Mouse (Mus musculus) gastrocnemius, adult 18-20 months (tissue): ENCODE results near the gene Slc7a3. TPM values are rescaled to one million over a fixed set of nuclear protein-coding genes. Genes with fewer than 3 reads are reported as not detected.
A peak's percentile ranks its signal among the peaks of the same experiment; 100 is the strongest.
"Not testable (repeated sequence)": the region's sequence is repeated elsewhere in the genome, so short reads cannot be mapped to it uniquely, and the experiment has no call there.

Experiments used
- DNase-seq: peaks from one replicate; pipeline ENCODE4 v3.0.0; 2021; ENCODE audit warnings: low spot score
- long read RNA-seq, 2 experiments: library from polyadenylated mRNA; stranded (forward); transcript quantifications; one replicate each; pipeline ENCODE4 v2.0.0; 2021
- total RNA-seq, 2 experiments: library from RNA; stranded (reverse); gene quantifications; 2 replicates each; pipeline ENCODE4 v1.2.3; 2021

Gene Slc7a3
- not detected for total RNA-seq
- long read RNA-seq, experiment 1: 0 reads
- long read RNA-seq, experiment 2: 0 reads

DNA sequence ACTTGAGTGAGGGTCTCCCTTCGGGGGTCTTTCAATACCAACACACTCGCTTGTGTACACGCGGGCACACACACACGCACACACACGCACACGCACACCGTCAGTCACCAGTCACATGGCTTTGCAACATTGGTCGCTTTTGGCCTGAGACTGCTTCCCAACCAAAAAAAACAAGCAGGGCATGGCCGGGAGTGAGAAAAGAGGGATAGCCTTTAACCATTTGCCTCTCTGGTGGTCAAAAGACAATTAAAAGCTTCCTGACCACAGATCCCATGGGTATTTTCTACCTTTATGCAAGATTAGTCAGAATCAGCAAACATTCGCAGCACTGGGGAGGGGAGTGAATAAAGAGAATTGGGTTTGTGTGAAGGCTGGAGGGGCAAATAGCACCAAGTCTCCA is at the start of gene Slc7a3:
Gene Slc7a3, minus strand, starts transcription at position 101 of the 400 bp plus-strand sequence.
- no peak for DNase-seq

DNA sequence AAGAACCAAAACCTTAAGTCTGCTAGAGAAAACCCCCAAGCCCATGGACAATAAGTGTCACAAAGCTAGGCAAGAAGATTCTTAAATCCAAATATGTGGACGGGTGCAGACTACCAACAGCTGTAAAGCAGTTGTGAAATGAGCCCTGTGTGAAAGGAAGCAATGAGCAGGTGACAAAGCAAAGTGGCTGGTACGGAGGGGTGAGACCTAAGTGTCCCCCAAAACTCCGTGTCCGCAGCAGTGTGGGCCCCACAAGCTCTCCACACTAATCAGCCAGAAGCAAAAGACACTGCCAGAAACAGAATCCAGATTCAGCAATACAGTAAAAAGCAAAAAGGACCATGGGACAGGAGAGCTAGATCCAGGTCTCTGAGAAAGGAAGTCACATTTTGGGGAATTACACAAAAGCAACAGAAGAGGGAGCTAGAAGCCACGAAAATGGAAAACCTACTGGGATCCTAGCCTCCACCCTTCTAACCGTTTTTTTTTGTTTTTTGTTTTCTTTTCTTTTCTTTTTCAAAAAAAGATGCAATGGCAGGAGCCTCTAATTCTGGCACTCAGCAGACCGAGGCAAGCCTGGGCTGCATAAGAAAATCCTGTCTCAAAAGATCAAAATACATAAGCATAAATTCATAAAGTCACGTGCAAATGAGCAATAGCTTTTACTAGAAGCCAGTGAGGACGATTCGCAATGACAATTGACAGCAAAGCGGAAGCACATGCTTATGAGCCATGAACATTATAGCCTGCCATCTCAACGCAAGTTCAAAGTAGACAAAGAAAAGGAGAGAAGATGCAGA is 46.4 kb upstream of the Slc7a3 start:
- DNase-seq: peak; percentile 19

DNA sequence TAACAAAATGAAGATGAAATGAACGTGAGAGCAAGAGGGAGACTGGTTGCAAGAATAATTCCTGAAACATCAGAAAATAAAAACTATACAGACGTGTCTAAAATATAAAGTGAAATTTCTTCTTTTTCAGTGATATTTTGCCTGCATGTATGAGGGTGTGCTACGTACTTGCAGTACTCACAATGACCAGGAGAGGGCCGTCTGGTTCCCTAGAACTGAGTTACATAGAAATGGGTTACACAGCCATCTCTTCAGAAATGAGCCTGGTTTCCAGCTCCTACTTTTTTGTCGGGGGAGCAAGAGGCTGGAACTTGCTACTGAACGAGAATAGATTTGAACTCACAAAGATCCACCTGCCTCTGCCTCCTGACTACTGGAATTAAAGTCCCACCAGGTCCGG is 45.2 kb upstream of the Slc7a3 start:
- DNase-seq: peak; percentile 56

DNA sequence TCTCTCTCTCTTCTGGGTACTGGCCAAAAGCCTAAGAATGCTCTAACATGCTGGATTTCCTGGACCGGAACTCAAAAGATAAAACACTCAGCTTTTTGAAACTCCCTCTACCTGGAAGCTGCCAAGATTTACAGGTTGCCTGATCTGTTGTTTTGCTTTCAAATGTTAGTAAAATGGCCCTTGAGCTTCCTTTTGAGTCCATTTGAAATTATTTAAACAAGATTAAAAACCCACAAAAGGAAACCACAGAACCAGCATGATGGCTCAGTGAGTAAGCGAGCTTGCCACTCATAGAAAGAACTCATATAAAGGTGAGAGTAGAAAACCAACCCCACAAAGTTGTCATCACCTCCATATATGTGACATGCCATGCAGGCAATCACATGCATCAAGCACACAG is 42.7 kb upstream of the Slc7a3 start:
- no peak for DNase-seq

DNA sequence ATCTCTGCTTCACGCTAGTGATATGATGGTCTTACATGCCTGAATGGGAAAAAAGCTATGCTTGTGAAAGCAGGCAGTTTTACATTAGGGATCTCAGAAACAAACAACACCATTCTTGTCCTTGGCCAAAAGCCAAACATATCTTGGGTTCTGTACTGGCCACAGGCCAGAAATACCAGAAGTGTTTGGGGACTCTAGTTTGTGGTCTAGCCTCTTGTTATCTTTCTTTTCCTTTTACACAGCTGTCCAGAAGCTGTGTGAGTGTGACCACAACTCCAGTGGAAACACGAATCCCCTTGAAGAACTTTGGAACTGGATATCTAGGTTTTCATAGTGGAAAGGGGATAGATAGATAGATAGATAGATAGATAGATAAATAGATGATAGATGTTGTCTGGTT is 41.2 kb upstream of the Slc7a3 start:
- DNase-seq: no peak

DNA sequence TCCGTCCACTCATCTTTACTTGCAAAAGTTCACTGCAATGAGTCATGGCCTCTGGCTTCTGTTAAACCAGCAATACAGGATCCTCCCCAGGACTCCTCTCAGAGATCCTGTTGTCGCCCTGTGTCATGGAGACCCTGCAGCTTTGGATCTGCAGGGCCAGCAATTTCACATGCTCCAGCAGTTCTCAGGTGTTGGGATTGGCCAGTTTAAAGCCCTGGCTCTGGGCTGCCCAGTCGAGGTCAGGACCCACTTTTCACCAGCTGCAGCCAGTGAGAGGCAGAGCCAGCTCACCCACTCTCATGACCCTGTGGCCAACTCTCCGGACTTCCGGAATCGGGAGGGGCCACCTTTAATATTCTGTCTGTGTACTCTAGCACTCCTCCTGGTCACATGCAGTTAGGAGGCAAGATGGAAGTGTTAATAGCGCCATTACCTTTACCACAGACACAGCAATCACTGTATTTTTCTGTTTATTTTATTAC is 40.7 kb upstream of the Slc7a3 start:
- no peak for DNase-seq

DNA sequence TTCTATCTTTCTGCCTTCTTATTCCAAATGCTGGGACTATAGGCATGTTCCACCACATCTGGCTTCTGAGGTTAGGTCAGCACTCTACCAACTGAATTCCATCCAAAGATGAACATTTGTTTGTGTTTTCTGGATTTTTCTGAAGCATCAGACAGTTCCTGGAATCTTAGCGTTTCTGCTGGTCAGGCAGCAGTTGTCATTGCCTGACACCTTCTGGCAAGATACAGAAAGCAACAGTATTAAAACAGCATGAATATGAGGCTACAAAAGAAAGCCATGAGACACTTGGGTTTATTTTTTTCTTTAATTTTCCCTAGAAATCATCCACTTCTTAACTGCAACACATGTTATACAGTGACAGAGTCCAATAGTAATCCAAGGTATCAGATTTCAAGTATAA is 34.7 kb upstream of the Slc7a3 start:
- no peak for DNase-seq

DNA sequence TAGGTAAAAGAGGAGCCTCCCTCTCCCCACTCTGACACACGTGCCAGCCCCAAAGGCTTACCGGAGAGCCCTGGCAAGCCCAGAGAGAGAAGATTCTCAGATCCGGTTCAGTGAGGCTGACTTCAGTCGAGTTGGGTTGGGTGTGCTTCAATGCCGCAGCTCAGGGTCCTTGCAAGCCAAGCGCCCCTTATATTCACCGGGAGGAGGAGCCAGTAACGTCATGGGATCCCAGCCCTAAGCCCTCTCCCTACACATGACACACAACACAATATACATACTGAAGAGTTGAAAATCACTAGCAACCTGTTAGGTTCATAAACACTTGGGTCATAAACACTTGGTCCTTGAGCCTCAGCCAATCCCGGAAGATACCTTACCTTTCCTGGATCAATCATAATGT is 609 bp downstream of the Slc7a3 start:
- DNase-seq: not testable (repeated sequence)

DNA sequence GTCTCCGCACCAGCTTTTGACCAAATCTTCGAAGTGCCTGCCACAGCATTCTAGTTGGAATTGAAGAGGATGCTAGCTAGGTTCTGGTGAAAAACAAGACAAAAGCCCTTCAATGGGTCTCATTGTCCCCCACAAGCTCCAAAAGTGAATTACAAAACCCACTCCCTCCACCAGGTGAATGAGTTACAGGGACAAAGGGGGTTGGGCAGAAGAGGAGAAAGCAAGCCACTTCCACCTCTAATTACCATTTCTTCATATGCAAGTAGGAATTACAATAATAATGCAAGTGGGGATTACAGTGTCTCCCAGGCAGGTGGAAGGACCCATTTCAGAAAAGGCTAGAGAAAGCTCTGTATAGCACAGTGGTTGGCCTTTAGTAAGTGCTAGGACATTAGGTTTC is 1.6 kb downstream of the Slc7a3 start:
- DNase-seq: no peak

DNA sequence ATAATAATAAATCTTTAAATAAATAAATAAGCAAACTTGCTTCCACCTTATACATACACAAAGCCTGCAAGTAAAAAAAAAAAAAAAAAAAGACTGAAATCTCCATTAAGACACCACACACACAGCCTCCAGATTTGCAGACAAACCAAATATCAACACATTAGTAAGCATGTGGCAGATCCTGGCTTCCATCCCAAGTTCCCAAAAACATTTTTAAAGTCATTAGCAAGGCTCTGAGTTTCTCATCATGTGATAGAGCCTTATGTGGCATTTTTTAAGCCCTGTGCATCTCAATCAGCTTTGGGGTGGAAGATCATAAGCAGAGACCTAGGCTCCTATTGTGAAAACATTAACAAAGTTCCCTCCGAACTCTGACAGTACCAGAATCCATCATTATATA is 20.6 kb downstream of the Slc7a3 start:
- DNase-seq: no peak

DNA sequence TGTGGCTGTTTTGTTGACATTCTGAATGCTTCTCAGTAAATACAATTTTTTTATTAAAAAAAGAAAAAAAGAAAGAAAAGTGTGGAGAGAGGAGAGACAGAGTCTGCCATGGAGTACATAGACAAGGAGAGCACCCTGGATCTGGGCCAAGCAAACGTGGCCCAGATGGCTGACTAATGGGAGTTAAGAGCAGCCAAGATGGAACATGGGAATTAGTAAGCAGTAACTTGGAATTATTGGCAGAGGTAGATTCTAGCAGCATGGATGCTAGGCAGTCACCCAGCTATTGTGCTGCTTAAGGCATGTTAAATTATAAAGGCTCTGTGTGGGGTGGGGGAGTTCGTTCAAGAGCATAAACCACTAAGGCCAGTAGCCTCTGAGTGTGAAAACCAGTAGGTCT is 22.3 kb downstream of the Slc7a3 start:
- DNase-seq: no peak

DNA sequence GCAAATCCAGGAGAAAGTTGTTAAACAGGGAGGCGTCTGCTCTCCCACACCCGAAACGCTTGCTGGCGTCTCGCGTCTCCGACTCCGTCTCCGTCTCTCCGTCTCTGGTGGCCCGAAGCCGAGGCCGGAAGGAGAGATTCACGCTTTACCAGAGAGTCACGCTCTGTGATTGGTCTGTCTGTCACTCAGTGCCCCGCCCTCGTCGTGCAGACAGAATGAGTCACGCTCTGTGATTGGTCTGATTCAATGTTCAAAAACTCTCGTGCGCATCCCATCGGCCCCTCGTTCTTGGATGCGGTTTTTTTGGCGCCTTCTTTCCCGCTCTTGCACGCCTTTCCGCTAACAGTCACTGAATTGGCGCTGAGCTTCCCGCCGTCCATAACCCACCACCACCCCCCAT is 26.3 kb downstream of the Slc7a3 start, which contains the start of gene Tex11:
Gene Tex11, minus strand, starts transcription at position 127 of the 400 bp plus-strand sequence.
- DNase-seq: no peak

Other genes with a start within 250 kb of the Slc7a3 start
- not detected for gene Tex11, start 26.4 kb downstream of the Slc7a3 start, total RNA-seq
- gene Snx12, start 136.5 kb upstream of the Slc7a3 start, total RNA-seq: 10 to 100 TPM; 27.9 to 31.1 TPM
- 100 to 1,000 TPM; 124 to 135 TPM for gene Foxo4, start 168.5 kb upstream of the Slc7a3 start, total RNA-seq
- gene Gm614, start 178.0 kb upstream of the Slc7a3 start, total RNA-seq: not detected
- 1 to 10 TPM; 1.1 to 1.6 TPM for gene Il2rg, start 182.2 kb upstream of the Slc7a3 start, total RNA-seq
- gene Gm20489, start 183.0 kb upstream of the Slc7a3 start, total RNA-seq: not detected
- 10 to 100 TPM; 15.8 to 16.1 TPM for gene Med12, start 188.0 kb upstream of the Slc7a3 start, total RNA-seq
- under 1 TPM; 0.07 to 0.14 TPM for gene Nlgn3, start 213.1 kb upstream of the Slc7a3 start, total RNA-seq